Mouse (Mus musculus) liver, embryonic 14 days (tissue): ENCODE measurements around the gene Jup. TPM values are rescaled to one million over a fixed set of nuclear protein-coding genes. Genes with fewer than 3 reads are reported as not detected.

Experiments used
- polyA plus RNA-seq: library from polyadenylated mRNA; depleted of rRNA; stranded (reverse); fragments of >200 nt; gene quantifications from 2 replicates; pipeline ENCODE4 v1.2.3, GENCODE M21; 2012; rRNA removed

Gene Jup
- polyA plus RNA-seq, result 7.5 and 8.3 TPM in 2 replicates

DNA sequence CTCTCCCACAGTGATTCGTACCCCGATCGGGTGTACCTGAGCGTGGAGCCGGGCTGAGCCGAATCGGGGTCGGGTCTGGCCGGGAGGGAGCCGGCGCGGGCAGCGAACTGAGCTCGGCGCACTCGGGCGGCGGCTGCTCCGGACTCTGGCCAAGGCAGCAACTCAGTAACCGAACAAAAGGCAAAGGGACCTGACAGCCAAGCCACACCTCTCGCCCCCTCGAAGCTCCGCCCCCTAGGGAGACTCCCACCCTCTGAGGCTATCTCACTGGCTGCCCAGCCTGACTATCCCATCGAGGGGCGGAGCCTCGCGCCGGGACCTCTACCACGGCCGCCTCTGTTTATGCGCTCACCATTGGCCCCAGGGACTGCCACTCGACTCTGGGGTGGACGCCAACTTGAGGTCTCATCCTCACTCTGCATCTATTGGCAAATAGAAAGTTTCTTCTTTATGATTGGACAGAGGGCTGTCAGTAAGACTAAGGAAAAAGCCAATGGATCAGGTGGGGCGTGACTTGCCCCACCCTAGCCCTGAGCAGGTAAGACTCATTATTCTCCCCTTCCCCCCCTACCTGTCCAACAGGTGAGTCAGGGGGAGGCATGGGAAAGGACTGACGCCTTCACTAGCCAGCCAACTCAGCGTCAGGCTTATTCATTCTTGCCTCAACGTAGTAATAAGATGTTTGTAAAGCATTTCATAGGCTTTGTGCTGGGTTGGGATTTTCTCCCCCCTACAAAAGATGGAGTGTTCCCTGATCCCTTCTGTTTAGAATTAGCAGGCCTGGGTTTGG is at the start of gene Jup:
Gene Jup, minus strand, starts transcription at position 164 of the 790 bp plus-strand sequence.

GRCm38 (mm10) chr11:100441797-100442196 is 44.2 kb upstream of the Jup start, which contains the start of the genes Nt5c3b and Klhl10:
Gene Nt5c3b, minus strand, starts transcription at chr11:100441808.
Gene Klhl10, plus strand, starts transcription at chr11:100441917.

DNA sequence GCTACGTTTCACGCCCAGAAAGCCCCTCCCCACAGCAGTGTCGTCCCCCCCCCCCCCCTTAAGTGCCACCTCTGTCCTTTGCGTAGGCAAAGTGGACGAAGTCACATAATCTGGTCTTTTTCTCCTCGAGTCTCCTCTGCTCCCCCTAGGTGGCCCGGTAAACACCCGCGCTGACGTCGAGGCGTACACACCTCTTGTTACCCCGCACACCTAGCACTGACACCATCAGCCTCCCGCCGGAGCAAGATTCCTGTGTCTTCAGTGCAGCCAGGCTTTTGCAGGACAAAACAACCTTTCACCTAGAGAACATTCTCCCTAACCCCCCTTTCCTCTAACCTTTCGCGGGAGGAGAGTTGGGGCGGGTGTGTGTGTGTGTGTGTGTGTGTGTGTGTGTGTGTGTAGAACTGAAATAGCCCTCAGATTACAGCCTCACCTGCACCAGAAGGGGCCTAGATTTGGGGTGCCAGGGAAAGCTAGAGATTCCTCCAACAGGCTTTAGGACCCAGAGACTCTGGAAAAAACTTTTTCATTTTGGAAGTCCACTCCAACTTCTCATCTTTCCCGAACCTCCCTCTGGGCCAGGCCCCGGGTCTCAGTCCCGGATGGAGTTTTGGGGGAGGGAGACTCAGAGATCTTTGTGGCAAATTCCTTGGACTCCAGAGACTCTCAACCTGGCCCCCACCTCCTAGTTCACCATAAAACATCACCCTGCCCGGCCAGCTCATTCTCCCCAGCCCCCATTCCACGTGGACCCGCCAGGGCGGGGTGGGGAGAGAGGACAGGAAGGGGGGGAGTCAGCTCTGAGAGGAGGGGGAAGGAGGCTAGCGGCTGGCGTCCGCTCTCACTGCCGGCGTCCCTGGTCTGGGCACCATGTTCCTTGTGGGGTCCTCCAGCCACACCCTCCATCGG is 17.6 kb upstream of the Jup start, which contains the start of gene Fkbp10:
Gene Fkbp10, plus strand, starts transcription at position 784 of the 909 bp plus-strand sequence.

GRCm38 (mm10) chr11:100414021-100414913 is 16.7 kb upstream of the Jup start, which contains the start of gene P3h4:
Gene P3h4, minus strand, starts transcription at chr11:100414836.

DNA sequence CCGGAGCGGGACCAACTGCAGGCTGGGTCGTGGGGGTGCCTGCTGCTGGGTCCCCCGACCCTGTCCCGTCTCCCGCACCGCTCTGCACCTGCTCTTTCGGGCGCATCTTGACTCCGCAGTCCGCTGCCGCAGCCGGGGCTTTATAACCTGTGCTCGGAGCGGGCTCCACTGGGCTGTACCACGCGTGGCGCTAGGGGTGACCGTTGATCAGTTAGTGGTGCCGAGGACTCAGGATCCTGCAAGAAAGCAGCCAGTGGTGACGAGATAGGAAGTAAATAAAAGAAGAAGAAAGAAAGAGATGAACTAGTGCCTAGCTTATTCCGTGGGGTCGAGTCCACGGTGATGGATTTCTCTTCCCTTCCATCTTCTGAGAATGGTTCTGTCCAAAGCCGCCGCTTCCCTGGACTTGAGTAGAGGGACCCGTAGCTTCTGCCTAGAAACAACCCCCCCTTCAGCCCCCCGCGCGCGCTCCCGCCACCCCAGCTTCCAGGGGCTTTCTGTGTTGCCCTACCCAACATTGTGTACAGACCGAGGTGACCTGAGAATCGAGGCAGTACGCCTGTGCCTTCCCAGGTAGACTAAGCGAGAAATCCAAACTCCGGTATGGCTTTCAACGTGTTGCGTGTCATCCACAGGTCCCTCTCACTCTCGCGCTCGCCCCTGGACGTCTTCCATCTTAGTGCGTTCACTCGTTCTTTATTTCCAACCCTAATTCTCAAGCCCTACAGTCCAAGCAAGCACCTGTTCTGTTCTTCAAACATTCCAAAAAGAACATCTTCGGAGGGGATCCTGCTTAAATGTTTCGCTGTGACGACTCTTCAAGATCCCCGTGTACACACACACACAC is 41.4 kb downstream of the Jup start, which contains the start of gene Hap1:
Gene Hap1, minus strand, starts transcription at position 157 of the 847 bp plus-strand sequence.

DNA sequence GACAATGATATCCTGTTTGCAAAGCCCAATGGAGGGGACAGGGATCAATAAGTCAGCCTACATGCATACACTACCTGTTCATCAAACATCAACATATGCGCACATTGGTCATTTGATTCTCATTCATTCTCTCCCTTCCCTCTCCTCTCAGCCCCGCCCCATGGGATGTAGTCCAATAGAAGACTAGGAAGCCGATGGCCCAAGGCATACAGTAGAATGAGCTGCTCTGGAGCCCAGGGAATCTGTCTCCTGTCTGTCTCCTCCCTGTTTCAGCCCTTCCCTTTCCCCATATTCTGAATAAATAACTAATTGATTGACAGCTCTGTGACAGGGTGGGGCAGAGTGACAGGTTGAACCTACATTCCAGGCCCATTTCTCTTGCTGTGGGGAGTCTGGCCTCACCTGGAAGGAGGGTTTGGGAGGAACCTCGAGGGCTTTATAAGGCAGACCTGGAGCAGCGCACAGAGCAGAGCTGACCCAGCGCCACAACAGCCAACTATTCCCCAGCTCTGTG is 63.6 kb downstream of the Jup start, which contains the start of gene Gast:
Gene Gast, plus strand, starts transcription at position 464 of the 514 bp plus-strand sequence.

GRCm38 (mm10) chr11:100319492-100320171 is 77.9 kb downstream of the Jup start, which contains the start of gene Eif1:
Gene Eif1, plus strand, starts transcription at chr11:100319885.

Other genes starting within 250 kb of the Jup start
- gene Krt19, start 249.1 kb downstream of the Jup start, polyA plus RNA-seq, result 1.4 and 4.5 TPM in 2 replicates
- gene Krt9, start 204.5 kb downstream of the Jup start, polyA plus RNA-seq, result not detected in 2 replicates
- 0.17 and 0.45 TPM in 2 replicates for gene Krt14, start 190.2 kb downstream of the Jup start, polyA plus RNA-seq
- gene Krt16, start 148.9 kb downstream of the Jup start, polyA plus RNA-seq, result not detected in 2 replicates
- gene Krt17, start 136.7 kb downstream of the Jup start, polyA plus RNA-seq, result 0.05 and 0.21 TPM in 2 replicates
- not detected in 2 replicates for gene Krt42, start 127.9 kb downstream of the Jup start, polyA plus RNA-seq
- gene Eif1, start 77.9 kb downstream of the Jup start, polyA plus RNA-seq, result 227 and 233 TPM in 2 replicates
- gene Gast, start 63.4 kb downstream of the Jup start, polyA plus RNA-seq, result not detected in 2 replicates
- 0.32 and 0.38 TPM in 2 replicates for gene Hap1, start 41.6 kb downstream of the Jup start, polyA plus RNA-seq
- gene P3h4, start 17.1 kb upstream of the Jup start, polyA plus RNA-seq, result 2.7 and 3.2 TPM in 2 replicates
- 4.4 and 6.1 TPM in 2 replicates for gene Fkbp10, start 17.9 kb upstream of the Jup start, polyA plus RNA-seq
- gene Nt5c3b, start 44.0 kb upstream of the Jup start, polyA plus RNA-seq, result 12.3 and 13.1 TPM in 2 replicates
- 0.09 and 0.14 TPM in 2 replicates for gene Klhl10, start 44.2 kb upstream of the Jup start, polyA plus RNA-seq
- gene Klhl11, start 75.0 kb upstream of the Jup start, polyA plus RNA-seq, result 1.5 and 1.6 TPM in 2 replicates
- gene Acly, start 130.2 kb upstream of the Jup start, polyA plus RNA-seq, result 41.9 and 48.7 TPM in 2 replicates
- gene Ttc25, start 147.8 kb upstream of the Jup start, polyA plus RNA-seq, result 0.01 and 0.03 TPM in 2 replicates
- gene Cnp, start 177.1 kb upstream of the Jup start, polyA plus RNA-seq, result 5.7 and 6.5 TPM in 2 replicates
- 13.4 and 15.3 TPM in 2 replicates for gene Nkiras2, start 221.5 kb upstream of the Jup start, polyA plus RNA-seq
- gene Dnajc7, start 222.4 kb upstream of the Jup start, polyA plus RNA-seq, result 69.6 and 74.3 TPM in 2 replicates